Mouse (Mus musculus) midbrain, embryonic 12.5 days (tissue): ENCODE results near the gene Vav1. TPM values are rescaled to one million over a fixed set of nuclear protein-coding genes. Genes with fewer than 3 reads are reported as not detected.

Experiments
- ATAC-seq: fragments of 200-750 bp; cut with Nextera tagmentation; 2 replicates; pipeline ENCODE4 v1.8.0; 2017; ENCODE audit warnings: low read depth, moderate TSS enrichment, moderate library complexity; ENCODE audit not compliant: low FRiP score
- H3K27ac ChIP-seq: fragments of 300-500 bp; sonication (generic); replicated peaks from 2 replicates; pipeline ENCODE4 v1.5.1; 2016; ENCODE audit warnings: mild to moderate bottlenecking
- H3K27me3 ChIP-seq: fragments of 300-500 bp; sonication (generic); 2 replicates; pipeline ENCODE4 v1.6.1; 2016; ENCODE audit warnings: mild to moderate bottlenecking
- H3K36me3 ChIP-seq: fragments of 300-500 bp; sonication (generic); 2 replicates; pipeline ENCODE4 v1.6.1; 2016
- H3K4me1 ChIP-seq: fragments of 300-500 bp; sonication (generic); 2 replicates; pipeline ENCODE4 v1.6.1; 2016
- H3K4me2 ChIP-seq: fragments of 300-500 bp; sonication (generic); replicated peaks from 2 replicates; pipeline ENCODE4 v1.6.1; 2016; ENCODE audit warnings: mild to moderate bottlenecking, moderate library complexity
- H3K4me3 ChIP-seq: fragments of 300-500 bp; sonication (generic); 2 replicates; pipeline ENCODE4 v1.5.1; 2016; ENCODE audit warnings: mild to moderate bottlenecking
- H3K9ac ChIP-seq: fragments of 300-500 bp; sonication (generic); replicated peaks from 2 replicates; pipeline ENCODE4 v1.6.1; 2016; ENCODE audit warnings: mild to moderate bottlenecking, moderate library complexity
- H3K9me3 ChIP-seq: fragments of 300-500 bp; sonication (generic); 2 replicates; pipeline ENCODE4 v1.6.1; 2016; ENCODE audit warnings: mild to moderate bottlenecking
- WGBS: fragments of 180-500 bp; shearing (Covaris S2); methylation state at CpG from one replicate; pipeline ENCODE4 v1.1.7; 2016; 5-methylcytosine and 5-hydroxymethylcytosine counted together
- polyA plus RNA-seq: library from polyadenylated mRNA; unstranded; fragments of >200 nt; fragmentation: Nextera tagmentation; extraction: Ambion mirVana; gene quantifications from 2 replicates; pipeline ENCODE4 v1.2.1, GENCODE M21; 2016

Vav1 gene
- polyA plus RNA-seq, 1 experiment from 2014 or later: 2.1 TPM

DNA sequence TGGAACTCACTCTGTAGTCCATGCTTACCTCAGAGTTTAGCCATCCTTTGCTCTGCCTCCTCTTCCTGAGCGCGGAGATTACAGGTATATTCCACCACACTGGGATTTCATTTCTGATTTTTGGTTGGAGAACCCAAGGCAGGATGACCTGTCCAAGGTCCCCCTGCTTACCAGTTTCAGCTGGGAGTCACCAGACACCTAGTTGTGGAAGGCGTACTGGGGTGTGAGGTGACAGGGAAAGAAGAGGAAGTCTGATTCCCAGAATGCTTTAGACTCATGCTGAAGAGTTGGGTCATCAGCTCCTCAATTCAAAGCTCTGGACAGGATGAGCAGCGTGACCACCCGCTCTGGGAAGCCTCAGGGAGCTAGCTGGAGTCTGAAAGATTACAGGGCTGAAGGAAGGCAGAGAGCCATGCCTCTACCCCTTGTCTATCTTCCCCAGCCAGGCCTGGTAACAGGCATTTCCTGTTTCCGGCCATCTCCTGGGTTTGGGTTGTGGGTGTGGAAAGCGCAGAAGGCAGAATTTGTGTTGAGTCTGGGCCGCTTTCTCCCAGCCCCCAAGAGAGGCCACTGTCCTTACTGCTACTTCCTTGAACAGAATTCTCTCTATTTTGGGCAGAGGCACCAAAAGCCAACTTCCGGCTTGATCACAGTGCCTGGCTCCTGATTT is 11.2 kb downstream of the Vav1 start:
- H3K9ac ChIP-seq: no peak overlapping the region
- no peaks in the 10 kb centered on the region for H3K36me3 ChIP-seq
- H3K4me2 ChIP-seq: no peak overlapping the region
- no peaks in the 10 kb centered on the region for H3K9me3 ChIP-seq
- ATAC-seq: no peak
- H3K4me3 ChIP-seq: no peak overlapping the region
- H3K4me1 ChIP-seq: no peaks in the 10 kb centered on the region
- no peak overlapping the region for H3K27ac ChIP-seq
- no peaks in the 10 kb centered on the region for H3K27me3 ChIP-seq
- 89% methylated on average over 9 of the region's 9 CpGs for WGBS

DNA sequence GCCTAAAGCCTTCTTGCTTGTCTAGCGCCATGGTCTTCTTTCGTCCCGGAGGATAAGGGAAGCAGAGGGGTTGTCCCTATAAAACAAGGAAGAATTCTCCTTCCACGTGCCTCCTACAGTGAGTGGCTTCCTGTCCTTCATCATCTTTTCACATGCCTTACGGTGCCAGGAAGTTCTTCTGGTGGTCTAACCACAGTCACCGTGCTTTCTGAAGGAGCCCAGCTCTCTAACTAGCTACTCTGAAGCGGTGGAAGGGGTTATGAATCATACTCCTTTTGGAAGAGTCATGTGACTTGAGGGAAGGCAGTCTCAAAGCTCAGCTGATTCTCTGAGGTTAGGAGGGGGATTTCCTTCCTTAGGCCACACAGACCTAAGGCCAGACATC is 11.8 kb downstream of the Vav1 start:
- Histone ChIP-seq H3K36me3 (no peaks in the 10 kb centered on the region), H3K27me3 (no peaks in the 10 kb centered on the region), H3K9ac (no peak overlapping the region), H3K9me3 (no peaks in the 10 kb centered on the region), H3K4me2 (no peak overlapping the region), H3K27ac (no peak overlapping the region), H3K4me3 (no peak overlapping the region), H3K4me1 (no peaks in the 10 kb centered on the region)
- ATAC-seq: no peak
- WGBS: 87% methylated on average over 7 of the region's 7 CpGs

- no peaks in the 10 kb centered on the region for H3K4me1 ChIP-seq
- H3K4me3 ChIP-seq: no peak overlapping the region
- no peak overlapping the region for H3K4me2 ChIP-seq
- no peak for ATAC-seq
- H3K9ac ChIP-seq: no peak overlapping the region
- no peaks in the 10 kb centered on the region for H3K27me3 ChIP-seq
- no peaks in the 10 kb centered on the region for H3K9me3 ChIP-seq
- no peaks in the 10 kb centered on the region for H3K36me3 ChIP-seq
- H3K27ac ChIP-seq: no peak overlapping the region
- 90% methylated on average over 2 of the region's 2 CpGs for WGBS
These were observed 13.4 kb downstream of the Vav1 start for GRCm38 (mm10) chr17:57292302-57292701.

DNA sequence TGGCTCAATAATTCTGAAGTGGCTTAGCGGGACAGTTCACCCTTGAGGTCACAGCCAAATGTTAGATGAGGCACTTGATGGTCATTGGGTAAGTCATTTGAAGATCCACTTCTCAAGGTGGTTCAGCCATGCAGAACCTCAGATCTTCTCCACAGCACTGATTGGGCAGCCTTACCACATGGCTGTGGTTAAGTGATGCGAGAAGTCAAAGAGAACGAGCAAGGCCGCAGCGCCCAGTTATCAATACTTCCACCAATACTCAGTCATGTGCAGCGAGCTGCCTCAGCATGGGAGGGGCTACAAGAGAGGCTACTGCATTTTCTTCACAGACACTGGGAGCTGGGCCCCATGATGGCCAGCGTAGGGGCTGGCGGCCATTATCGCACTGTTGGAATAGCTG is 14.1 kb downstream of the Vav1 start:
- H3K9ac ChIP-seq: no peak overlapping the region
- no peak overlapping the region for H3K4me3 ChIP-seq
- no peaks in the 10 kb centered on the region for H3K4me1 ChIP-seq
- H3K27ac ChIP-seq: no peak overlapping the region
- no peak for ATAC-seq
- H3K9me3 ChIP-seq: no peaks in the 10 kb centered on the region
- 94% methylated on average over 9 of the region's 9 CpGs for WGBS
- no peaks in the 10 kb centered on the region for H3K36me3 ChIP-seq
- H3K27me3 ChIP-seq: no peaks in the 10 kb centered on the region
- H3K4me2 ChIP-seq: no peak overlapping the region

GRCm38 (mm10) chr17:57295935-57296334 is 17.0 kb downstream of the Vav1 start:
- Histone ChIP-seq H3K9me3 (no peaks in the 10 kb centered on the region), H3K4me3 (no peak overlapping the region), H3K4me1 (no peaks in the 10 kb centered on the region), H3K27ac (no peak overlapping the region), H3K27me3 (no peaks in the 10 kb centered on the region), H3K9ac (no peak overlapping the region), H3K36me3 (no peaks in the 10 kb centered on the region), H3K4me2 (no peak overlapping the region)
- WGBS: 94% methylated on average over 9 of the region's 9 CpGs
- no peak for ATAC-seq

- Histone ChIP-seq H3K27me3 (no peaks in the 10 kb centered on the region), H3K27ac (no peak overlapping the region), H3K36me3 (no peaks in the 10 kb centered on the region), H3K4me2 (no peak overlapping the region), H3K4me1 (no peaks in the 10 kb centered on the region), H3K9ac (no peak overlapping the region), H3K9me3 (no peaks in the 10 kb centered on the region), H3K4me3 (no peak overlapping the region)
- ATAC-seq: no peak
- WGBS: 91% methylated on average over 12 of the region's 12 CpGs
These were observed 18.1 kb downstream of the Vav1 start for GRCm38 (mm10) chr17:57297040-57297439.

- H3K27ac ChIP-seq: no peak overlapping the region
- H3K4me2 ChIP-seq: no peak overlapping the region
- no peaks in the 10 kb centered on the region for H3K9me3 ChIP-seq
- WGBS: 70% methylated on average over 4 of the region's 4 CpGs
- no peaks in the 10 kb centered on the region for H3K27me3 ChIP-seq
- H3K4me3 ChIP-seq: no peak overlapping the region
- no peak overlapping the region for H3K9ac ChIP-seq
- no peaks in the 10 kb centered on the region for H3K4me1 ChIP-seq
- H3K36me3 ChIP-seq: no peaks in the 10 kb centered on the region
- ATAC-seq: no peak
These were observed 26.7 kb downstream of the Vav1 start for GRCm38 (mm10) chr17:57305593-57305992.

DNA sequence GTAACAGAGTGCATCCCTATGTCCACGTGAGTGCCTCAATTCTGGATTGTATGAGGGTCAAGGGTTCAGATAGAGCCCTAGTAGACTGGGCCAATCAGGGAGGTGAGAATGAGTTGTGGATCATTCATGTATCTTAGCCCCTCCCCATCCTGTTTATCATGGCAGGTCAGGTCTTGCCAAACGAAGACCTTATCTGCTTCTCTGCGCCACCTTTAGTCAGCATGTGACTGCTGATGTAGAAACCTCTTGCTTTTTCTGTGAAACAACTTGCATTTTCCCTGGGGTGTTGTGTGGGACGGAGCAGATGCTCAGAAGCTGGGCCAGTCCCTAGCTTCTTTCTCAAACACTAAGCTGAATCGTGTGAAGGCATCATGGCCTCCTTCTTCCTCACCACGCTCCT is 28.2 kb downstream of the Vav1 start:
- H3K9ac ChIP-seq: no peak overlapping the region
- H3K36me3 ChIP-seq: no peaks in the 10 kb centered on the region
- H3K9me3 ChIP-seq: no peaks in the 10 kb centered on the region
- H3K4me1 ChIP-seq: no peaks in the 10 kb centered on the region
- no peak for ATAC-seq
- WGBS: 87% methylated on average over 6 of the region's 6 CpGs
- H3K4me3 ChIP-seq: no peak overlapping the region
- H3K27me3 ChIP-seq: no peaks in the 10 kb centered on the region
- no peak overlapping the region for H3K4me2 ChIP-seq
- H3K27ac ChIP-seq: no peak overlapping the region

DNA sequence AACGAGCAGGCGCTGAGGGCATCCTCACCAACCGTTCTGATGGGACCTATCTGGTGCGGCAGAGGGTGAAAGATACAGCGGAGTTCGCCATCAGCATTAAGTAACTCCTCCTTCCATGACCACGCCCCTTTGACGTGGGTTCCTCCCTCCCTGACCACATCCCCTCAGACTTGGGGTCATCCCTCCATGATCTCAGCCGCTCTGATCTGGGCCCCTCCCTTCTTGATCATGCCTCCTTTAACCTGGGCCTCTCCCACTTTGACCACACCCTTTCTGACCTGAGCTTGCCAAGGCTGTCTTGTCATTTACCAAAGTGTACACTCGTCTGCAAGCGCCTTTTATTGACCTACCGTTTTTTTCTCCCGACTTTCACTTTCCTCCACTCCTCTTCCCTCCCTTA is 32.9 kb downstream of the Vav1 start:
- Histone ChIP-seq H3K4me3 (no peak overlapping the region), H3K27ac (no peak overlapping the region), H3K4me2 (no peak overlapping the region), H3K9me3 (no peaks in the 10 kb centered on the region), H3K4me1 (no peaks in the 10 kb centered on the region), H3K9ac (no peak overlapping the region), H3K36me3 (no peaks in the 10 kb centered on the region), H3K27me3 (no peaks in the 10 kb centered on the region)
- 41% methylated on average over 13 of the region's 13 CpGs for WGBS
- ATAC-seq: no peak

DNA sequence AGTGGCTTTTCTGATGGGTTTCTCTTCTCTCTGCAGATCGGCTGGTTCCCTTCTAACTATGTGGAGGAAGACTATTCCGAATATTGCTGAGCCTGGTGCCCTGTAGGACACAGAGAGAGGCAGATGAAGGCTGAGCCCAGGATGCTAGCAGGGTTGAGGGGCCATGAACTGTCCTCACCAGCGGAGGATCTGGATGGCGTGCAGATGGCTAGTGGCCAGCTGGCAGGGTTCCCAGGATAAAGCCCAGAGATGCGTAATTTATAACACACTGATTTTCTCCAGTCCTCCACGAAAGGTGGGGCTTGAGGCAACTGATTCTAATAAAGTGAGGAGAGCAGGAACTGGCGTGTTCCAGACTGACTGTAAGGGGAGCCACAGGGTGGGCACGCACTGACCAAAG is 48.7 kb downstream of the Vav1 start:
- Histone ChIP-seq H3K27ac (no peak overlapping the region), H3K4me2 (no peak overlapping the region), H3K36me3 (no peaks in the 10 kb centered on the region), H3K9ac (no peak overlapping the region), H3K4me3 (no peak overlapping the region), H3K9me3 (no peaks in the 10 kb centered on the region), H3K27me3 (no peaks in the 10 kb centered on the region), H3K4me1 (no peaks in the 10 kb centered on the region)
- ATAC-seq: no peak
- WGBS: 90% methylated on average over 8 of the region's 8 CpGs

GRCm38 (mm10) chr17:57328944-57329343 is 50.0 kb downstream of the Vav1 start:
- WGBS: 64% methylated on average over 5 of the region's 6 CpGs
- H3K36me3 ChIP-seq: no peaks in the 10 kb centered on the region
- H3K4me2 ChIP-seq: no peak overlapping the region
- no peak overlapping the region for H3K27ac ChIP-seq
- no peak overlapping the region for H3K4me3 ChIP-seq
- H3K4me1 ChIP-seq: no peaks in the 10 kb centered on the region
- H3K9me3 ChIP-seq: no peaks in the 10 kb centered on the region
- no peak for ATAC-seq
- no peak overlapping the region for H3K9ac ChIP-seq
- no peaks in the 10 kb centered on the region for H3K27me3 ChIP-seq

GRCm38 (mm10) chr17:57330993-57331392 is 52.1 kb downstream of the Vav1 start:
- no peak overlapping the region for H3K4me3 ChIP-seq
- 88% methylated on average over 8 of the region's 8 CpGs for WGBS
- H3K9ac ChIP-seq: no peak overlapping the region
- H3K27me3 ChIP-seq: no peaks in the 10 kb centered on the region
- H3K36me3 ChIP-seq: no peaks in the 10 kb centered on the region
- H3K27ac ChIP-seq: no peak overlapping the region
- no peaks in the 10 kb centered on the region for H3K4me1 ChIP-seq
- H3K9me3 ChIP-seq: no peaks in the 10 kb centered on the region
- H3K4me2 ChIP-seq: no peak overlapping the region
- no peak for ATAC-seq

DNA sequence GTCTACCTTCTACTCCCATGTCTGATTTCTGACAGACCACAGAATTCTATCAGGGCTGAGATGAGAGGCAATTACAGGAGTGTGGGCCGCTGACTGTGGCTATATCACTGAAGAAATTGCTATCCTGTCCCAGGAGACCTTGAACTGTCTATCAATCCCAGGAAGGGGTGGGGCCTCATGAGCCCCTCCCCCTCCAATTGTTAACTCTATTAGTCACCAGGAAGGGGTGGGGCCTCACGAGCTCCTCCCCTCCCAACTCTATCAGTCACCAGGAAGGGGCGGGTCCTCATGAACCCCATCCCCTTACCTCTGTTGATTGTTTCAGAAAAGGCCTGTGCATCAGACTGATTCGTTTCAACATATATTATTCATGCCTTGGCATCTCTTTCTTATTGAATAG is 53.3 kb downstream of the Vav1 start:
- ATAC-seq: no peak
- Histone ChIP-seq H3K9me3 (no peaks in the 10 kb centered on the region), H3K36me3 (no peaks in the 10 kb centered on the region), H3K4me2 (no peak overlapping the region), H3K27me3 (no peaks in the 10 kb centered on the region), H3K4me1 (no peaks in the 10 kb centered on the region), H3K4me3 (no peak overlapping the region), H3K9ac (no peak overlapping the region), H3K27ac (no peak overlapping the region)
- WGBS: 89% methylated on average over 4 of the region's 4 CpGs
